Mouse (Mus musculus): Measurements from ENCODE around the gene Gm37240. TPM values are rescaled to one million over a fixed set of nuclear protein-coding genes. Genes with fewer than 3 reads are reported as not detected.
A peak's percentile ranks its signal among the peaks of the same experiment; 100 is the strongest.

Gene Gm37240
- polyA plus RNA-seq, 1 experiment from 2014 or later: 4.6 TPM

- Histone ChIP-seq H3K27ac (ENCODE audit: low read length) (no peak overlapping the region), H3K36me3 (ENCODE audit: control insufficient read depth, insufficient read depth, low read length) (no peaks in the 10 kb centered on the region), H3K9ac (ENCODE audit: low read length) (no peak overlapping the region), H3K4me1 (replicated peaks; ENCODE audit: control insufficient read depth, insufficient read depth, low read length) (no peaks in the 10 kb centered on the region), H3K4me3 (ENCODE audit: low read length) (no peak overlapping the region), H3K9me3 (ENCODE audit: control insufficient read depth, low read length) (no peaks in the 10 kb centered on the region), H3K4me2 (ENCODE audit: low read depth, low read length) (no peak overlapping the region), H3K27me3 (ENCODE audit: control insufficient read depth, insufficient read depth, low read depth, low read length) (no peaks in the 10 kb centered on the region)
- 14% methylated on average over 1 of the region's 1 CpGs for WGBS
- ATAC-seq (ENCODE audit: low read depth): no peak
Observed at GRCm38 (mm10) chr3:84906528-84906927, 980.8 kb downstream of the Gm37240 start.

DNA sequence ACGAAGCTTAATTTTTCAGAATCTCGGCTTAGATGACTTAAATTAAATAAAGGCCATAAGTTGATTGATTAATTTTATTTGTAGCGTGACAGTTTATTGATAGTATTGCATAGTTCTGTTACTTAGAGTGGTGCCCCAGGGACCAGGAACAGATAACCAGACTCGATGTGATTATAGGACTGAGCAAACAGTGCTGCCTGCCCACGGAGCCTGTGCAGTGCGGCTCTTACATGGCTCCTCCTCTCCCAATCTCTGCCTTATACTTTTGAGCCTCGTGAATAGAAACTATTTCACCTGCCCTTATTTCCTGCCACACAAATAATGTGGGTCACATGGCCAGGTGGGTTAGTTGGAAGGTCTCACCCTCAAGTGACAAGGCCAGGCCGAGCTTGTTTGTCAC, 989.4 kb downstream of the Gm37240 start:
- no peaks in the 10 kb centered on the region for H3K9me3 ChIP-seq (ENCODE audit: control insufficient read depth, low read length)
- ATAC-seq (ENCODE audit: low read depth): no peak
- no peaks in the 10 kb centered on the region for H3K36me3 ChIP-seq (ENCODE audit: control insufficient read depth, insufficient read depth, low read length)
- no peak overlapping the region for H3K27ac ChIP-seq (ENCODE audit: low read length)
- H3K4me3 ChIP-seq (ENCODE audit: low read length): no peak overlapping the region
- H3K9ac ChIP-seq (ENCODE audit: low read length): no peak overlapping the region
- no peaks in the 10 kb centered on the region for H3K27me3 ChIP-seq (ENCODE audit: control insufficient read depth, insufficient read depth, low read depth, low read length)
- no peak overlapping the region for H3K4me2 ChIP-seq (ENCODE audit: low read depth, low read length)
- H3K4me1 ChIP-seq (replicated peaks; ENCODE audit: control insufficient read depth, insufficient read depth, low read length): no peaks in the 10 kb centered on the region
- WGBS: 64% methylated on average over 8 of the region's 8 CpGs

- ATAC-seq (ENCODE audit: low read depth): no peak
- Histone ChIP-seq H3K36me3 (ENCODE audit: control insufficient read depth, insufficient read depth, low read length) (no peaks in the 10 kb centered on the region), H3K9ac (ENCODE audit: low read length) (no peak overlapping the region), H3K9me3 (ENCODE audit: control insufficient read depth, low read length) (no peaks in the 10 kb centered on the region), H3K4me1 (replicated peaks; ENCODE audit: control insufficient read depth, insufficient read depth, low read length) (no peaks in the 10 kb centered on the region), H3K27ac (ENCODE audit: low read length) (no peak overlapping the region), H3K4me2 (ENCODE audit: low read depth, low read length) (no peak overlapping the region), H3K4me3 (ENCODE audit: low read length) (no peak overlapping the region), H3K27me3 (ENCODE audit: control insufficient read depth, insufficient read depth, low read depth, low read length) (no peaks in the 10 kb centered on the region)
- WGBS: 92% methylated on average over 5 of the region's 5 CpGs
Observed at GRCm38 (mm10) chr3:84890983-84891382, 996.3 kb downstream of the Gm37240 start.

- H3K9ac ChIP-seq (ENCODE audit: low read length): no peak overlapping the region
- no peaks in the 10 kb centered on the region for H3K36me3 ChIP-seq (ENCODE audit: control insufficient read depth, insufficient read depth, low read length)
- H3K27me3 ChIP-seq (ENCODE audit: control insufficient read depth, insufficient read depth, low read depth, low read length): no peaks in the 10 kb centered on the region
- WGBS: 52% methylated on average over 1 of the region's 1 CpGs
- H3K4me2 ChIP-seq (ENCODE audit: low read depth, low read length): no peak overlapping the region
- no peaks in the 10 kb centered on the region for H3K4me1 ChIP-seq (replicated peaks; ENCODE audit: control insufficient read depth, insufficient read depth, low read length)
- no peak overlapping the region for H3K4me3 ChIP-seq (ENCODE audit: low read length)
- no peak overlapping the region for H3K27ac ChIP-seq (ENCODE audit: low read length)
- H3K9me3 ChIP-seq (ENCODE audit: control insufficient read depth, low read length): no peaks in the 10 kb centered on the region
- ATAC-seq (ENCODE audit: low read depth): peak; percentile 43; the same call in 1 of the 2 replicates
Observed at GRCm38 (mm10) chr3:84889648-84890047, 997.7 kb downstream of the Gm37240 start.

DNA sequence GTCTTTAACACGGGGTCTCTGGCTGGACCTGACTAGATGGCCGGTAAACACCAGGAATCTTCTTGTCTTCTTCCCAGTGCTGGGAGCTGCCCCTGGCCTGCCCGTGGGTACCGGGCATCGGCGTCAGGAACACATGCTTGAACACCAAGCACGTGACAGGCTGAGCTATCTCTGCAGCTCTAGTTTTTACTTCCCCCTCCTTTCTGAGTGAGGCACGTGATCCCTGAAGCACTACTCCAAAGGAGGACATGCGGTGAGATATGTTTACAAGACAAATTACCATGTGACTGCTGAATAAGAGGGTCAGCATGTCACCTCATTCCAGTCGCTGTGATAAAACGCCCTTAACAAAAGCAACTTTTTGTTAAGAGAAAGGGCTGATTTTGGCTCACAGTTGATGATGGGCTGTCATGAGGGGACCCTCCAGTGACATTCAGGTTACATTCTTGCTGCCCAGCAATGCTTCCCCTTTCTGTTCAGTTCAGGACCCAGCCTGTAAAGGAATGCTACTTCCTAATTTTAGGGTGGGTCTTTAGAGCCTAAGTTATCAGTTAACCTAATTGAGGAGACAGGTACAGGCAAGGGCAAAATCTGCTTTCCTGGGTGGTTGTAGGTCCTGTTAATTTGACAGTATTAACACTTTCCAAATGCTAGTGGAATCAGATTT, 1003.4 kb downstream of the Gm37240 start:
- Histone ChIP-seq H3K9ac (ENCODE audit: low read length) (no peak overlapping the region), H3K4me2 (ENCODE audit: low read depth, low read length) (no peak overlapping the region), H3K27ac (ENCODE audit: low read length) (no peak overlapping the region), H3K27me3 (ENCODE audit: control insufficient read depth, insufficient read depth, low read depth, low read length) (no peaks in the 10 kb centered on the region), H3K4me3 (ENCODE audit: low read length) (no peak overlapping the region), H3K9me3 (ENCODE audit: control insufficient read depth, low read length) (no peaks in the 10 kb centered on the region), H3K4me1 (replicated peaks; ENCODE audit: control insufficient read depth, insufficient read depth, low read length) (peaks cover 4% of the 10 kb centered on the region; the same call in 1 of the 2 replicates), H3K36me3 (ENCODE audit: control insufficient read depth, insufficient read depth, low read length) (no peaks in the 10 kb centered on the region)
- ATAC-seq (ENCODE audit: low read depth): peak; percentile 76
- 18% methylated on average over 11 of the region's 11 CpGs for WGBS

DNA sequence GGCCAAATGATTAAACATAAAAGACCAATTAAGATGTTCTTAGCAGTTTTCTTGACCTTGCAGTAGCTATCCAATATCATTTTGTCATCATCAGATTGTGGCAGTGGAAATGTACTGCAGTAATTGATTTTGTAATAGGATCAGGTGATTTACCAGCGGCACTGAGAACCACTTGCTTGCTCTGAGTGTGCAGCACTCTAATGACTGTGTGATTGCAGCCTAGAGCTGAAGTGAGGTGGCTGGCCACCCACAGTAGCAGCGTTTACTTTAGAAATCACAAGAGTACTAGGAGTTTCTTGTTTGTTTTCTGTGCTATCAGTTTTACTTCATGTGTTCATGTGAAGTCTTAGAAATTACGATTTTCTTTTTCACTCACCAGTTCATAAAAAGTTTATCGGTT, 1011.1 kb downstream of the Gm37240 start:
- WGBS: 52% methylated on average over 4 of the region's 4 CpGs
- H3K27ac ChIP-seq (ENCODE audit: low read length): no peak overlapping the region
- H3K36me3 ChIP-seq (ENCODE audit: control insufficient read depth, insufficient read depth, low read length): no peaks in the 10 kb centered on the region
- no peaks in the 10 kb centered on the region for H3K27me3 ChIP-seq (ENCODE audit: control insufficient read depth, insufficient read depth, low read depth, low read length)
- H3K4me3 ChIP-seq (ENCODE audit: low read length): no peak overlapping the region
- H3K9me3 ChIP-seq (ENCODE audit: control insufficient read depth, low read length): no peaks in the 10 kb centered on the region
- no peak for ATAC-seq (ENCODE audit: low read depth)
- H3K4me2 ChIP-seq (ENCODE audit: low read depth, low read length): no peak overlapping the region
- H3K4me1 ChIP-seq (replicated peaks; ENCODE audit: control insufficient read depth, insufficient read depth, low read length): peaks cover 9% of the 10 kb centered on the region
- no peak overlapping the region for H3K9ac ChIP-seq (ENCODE audit: low read length)

DNA sequence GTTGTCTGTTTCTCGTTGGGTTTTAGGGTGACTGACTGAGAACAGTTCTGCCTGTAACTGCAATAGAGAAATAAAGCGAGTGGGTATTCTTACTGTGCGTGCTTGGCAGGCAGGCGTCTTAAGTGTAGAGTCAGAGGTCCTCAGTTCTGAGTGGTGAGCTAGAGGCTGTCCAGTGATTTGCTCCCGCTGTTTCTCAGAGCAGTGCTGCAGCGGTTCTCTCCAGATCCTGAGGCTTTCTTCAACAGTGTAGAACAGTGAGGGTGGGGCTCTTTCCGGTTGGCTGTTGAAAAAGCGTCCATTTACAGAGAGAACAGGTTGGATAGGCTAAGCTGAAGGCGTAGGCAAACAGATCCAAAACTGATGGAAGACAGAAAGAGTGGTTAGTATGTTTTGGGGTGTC, 1012.0 kb downstream of the Gm37240 start:
- Histone ChIP-seq H3K9ac (ENCODE audit: low read length) (no peak overlapping the region), H3K27ac (ENCODE audit: low read length) (peak overlapping the region; percentile 6; the same call in 1 of the 2 replicates), H3K27me3 (ENCODE audit: control insufficient read depth, insufficient read depth, low read depth, low read length) (no peaks in the 10 kb centered on the region), H3K4me2 (ENCODE audit: low read depth, low read length) (0 out of 2 replicates have a peak overlapping the region, but pooled peaks have one; percentile 3), H3K4me3 (ENCODE audit: low read length) (no peak overlapping the region), H3K9me3 (ENCODE audit: control insufficient read depth, low read length) (no peaks in the 10 kb centered on the region), H3K36me3 (ENCODE audit: control insufficient read depth, insufficient read depth, low read length) (no peaks in the 10 kb centered on the region), H3K4me1 (replicated peaks; ENCODE audit: control insufficient read depth, insufficient read depth, low read length) (peaks cover 9% of the 10 kb centered on the region)
- WGBS: 47% methylated on average over 9 of the region's 9 CpGs
- peak; percentile 75 for ATAC-seq (ENCODE audit: low read depth)

GRCm38 (mm10) chr3:84870126-84870525, 1017.2 kb downstream of the Gm37240 start:
- Histone ChIP-seq H3K4me2 (ENCODE audit: low read depth, low read length) (no peak overlapping the region), H3K9ac (ENCODE audit: low read length) (no peak overlapping the region), H3K4me3 (ENCODE audit: low read length) (no peak overlapping the region), H3K36me3 (ENCODE audit: control insufficient read depth, insufficient read depth, low read length) (no peaks in the 10 kb centered on the region), H3K27me3 (ENCODE audit: control insufficient read depth, insufficient read depth, low read depth, low read length) (no peaks in the 10 kb centered on the region), H3K4me1 (replicated peaks; ENCODE audit: control insufficient read depth, insufficient read depth, low read length) (peaks cover 19% of the 10 kb centered on the region), H3K9me3 (ENCODE audit: control insufficient read depth, low read length) (no peaks in the 10 kb centered on the region), H3K27ac (ENCODE audit: low read length) (no peak overlapping the region)
- no peak for ATAC-seq (ENCODE audit: low read depth)

- Histone ChIP-seq H3K9me3 (ENCODE audit: control insufficient read depth, low read length) (no peaks in the 10 kb centered on the region), H3K27ac (ENCODE audit: low read length) (no peak overlapping the region), H3K27me3 (ENCODE audit: control insufficient read depth, insufficient read depth, low read depth, low read length) (no peaks in the 10 kb centered on the region), H3K4me2 (ENCODE audit: low read depth, low read length) (no peak overlapping the region), H3K36me3 (ENCODE audit: control insufficient read depth, insufficient read depth, low read length) (no peaks in the 10 kb centered on the region), H3K9ac (ENCODE audit: low read length) (no peak overlapping the region), H3K4me3 (ENCODE audit: low read length) (no peak overlapping the region), H3K4me1 (replicated peaks; ENCODE audit: control insufficient read depth, insufficient read depth, low read length) (peaks cover 16% of the 10 kb centered on the region)
- WGBS: 35% methylated on average over 1 of the region's 1 CpGs
- no peak for ATAC-seq (ENCODE audit: low read depth)
Observed at GRCm38 (mm10) chr3:84867991-84868390, 1019.3 kb downstream of the Gm37240 start.
